Mouse (Mus musculus) bone marrow, adult 2 months (tissue): ENCODE measurements around the gene Maml2.

Experiments
- CTCF ChIP-seq: fragments of 200-500 bp; IDR thresholded peaks from 2 replicates; pipeline ENCODE4 v1.5.1; 2011; ENCODE audit warnings: low read length, control low read depth; ENCODE audit not compliant: control insufficient read depth, insufficient read depth
- POLR2A ChIP-seq: fragments of 200-500 bp; IDR thresholded peaks from 2 replicates; pipeline ENCODE4 v1.6.1; 2011; ENCODE audit warnings: low read depth, mild to moderate bottlenecking, control low read depth, low read length, borderline replicate concordance; ENCODE audit not compliant: control insufficient read depth

- TF ChIP-seq CTCF (no peak), POLR2A (no peak)
Measured at GRCm38 (mm10) chr9:13440911-13441310, 143.2 kb downstream of the Maml2 start.
